Mouse (Mus musculus) neural tube, embryonic 15.5 days (tissue): ENCODE results near the gene Wdr18. TPM values are rescaled to one million over a fixed set of nuclear protein-coding genes. Genes with fewer than 3 reads are reported as not detected.

Experiments used
- ATAC-seq: fragments of 200-750 bp; cut with Nextera tagmentation; 2 replicates; pipeline ENCODE4 v1.8.0; 2017; ENCODE audit warnings: mild to moderate bottlenecking, moderate TSS enrichment, moderate library complexity; ENCODE audit not compliant: low FRiP score
- H3K27ac ChIP-seq: fragments of 300-500 bp; sonication (generic); replicated peaks from 2 replicates; pipeline ENCODE4 v1.5.1; 2015; ENCODE audit warnings: mild to moderate bottlenecking, inconsistent platforms
- H3K27me3 ChIP-seq: fragments of 300-500 bp; sonication (generic); replicated peaks from 2 replicates; pipeline ENCODE4 v1.6.1; 2015; ENCODE audit warnings: inconsistent platforms
- H3K36me3 ChIP-seq: fragments of 300-500 bp; sonication (generic); 2 replicates; pipeline ENCODE4 v1.6.1; 2015; ENCODE audit warnings: inconsistent platforms
- H3K4me1 ChIP-seq: fragments of 300-500 bp; sonication (generic); 2 replicates; pipeline ENCODE4 v1.6.1; 2015; ENCODE audit warnings: inconsistent platforms
- H3K4me2 ChIP-seq: fragments of 300-500 bp; sonication (generic); 2 replicates; pipeline ENCODE4 v1.6.1; 2015; ENCODE audit warnings: inconsistent platforms, mild to moderate bottlenecking, moderate library complexity
- H3K4me3 ChIP-seq: fragments of 300-500 bp; sonication (generic); replicated peaks from 2 replicates; pipeline ENCODE4 v1.5.1; 2015; ENCODE audit warnings: mild to moderate bottlenecking, inconsistent platforms
- H3K9ac ChIP-seq: fragments of 300-500 bp; sonication (generic); replicated peaks from 2 replicates; pipeline ENCODE4 v1.6.1; 2015; ENCODE audit warnings: mild to moderate bottlenecking, inconsistent platforms
- H3K9me3 ChIP-seq: fragments of 300-500 bp; sonication (generic); replicated peaks from 2 replicates; pipeline ENCODE4 v1.6.1; 2016; ENCODE audit warnings: inconsistent platforms
- WGBS: fragments of 180-500 bp; shearing (Covaris S2); methylation state at CpG from one replicate; pipeline ENCODE4 v1.1.7; 2015; ENCODE audit warnings: mixed read lengths; 5-methylcytosine and 5-hydroxymethylcytosine counted together
- polyA plus RNA-seq: library from polyadenylated mRNA; unstranded; fragments of >200 nt; fragmentation: Nextera tagmentation; extraction: Ambion mirVana; gene quantifications from 2 replicates; pipeline ENCODE4 v1.2.1, GENCODE M21; 2015

Gene Wdr18
- polyA plus RNA-seq, 1 experiment from 2014 or later = 94.4 TPM

DNA sequence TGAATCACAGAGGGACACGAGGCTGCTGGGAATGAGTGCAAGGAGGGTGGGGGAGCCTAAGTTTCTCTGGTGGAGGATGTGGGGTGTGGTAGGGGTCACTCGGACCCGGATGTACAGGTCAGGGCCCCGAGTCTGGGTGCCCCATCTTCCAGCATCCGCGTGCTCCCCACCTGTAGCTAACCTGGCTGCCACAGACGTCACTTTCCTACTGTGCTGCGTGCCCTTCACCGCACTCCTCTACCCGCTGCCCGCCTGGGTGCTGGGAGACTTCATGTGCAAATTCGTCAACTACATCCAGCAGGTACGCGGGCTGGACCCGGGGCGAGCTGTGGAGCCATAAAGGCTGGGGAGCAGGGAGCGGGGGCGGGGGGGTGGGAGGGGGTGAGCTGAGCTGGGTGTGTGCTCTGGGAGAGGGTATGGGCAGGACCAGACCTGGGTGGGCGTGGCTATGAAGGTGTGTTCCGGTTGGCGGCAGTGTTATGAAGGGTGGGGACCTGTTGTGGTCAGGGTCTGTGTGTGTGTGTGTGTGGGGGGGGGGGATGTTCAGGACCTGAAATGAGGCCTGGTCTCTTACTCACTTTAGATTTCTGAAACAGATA lies 40.6 kb upstream of the Wdr18 start:
- H3K9ac ChIP-seq = no peak overlapping the region
- no peak for ATAC-seq
- peak overlapping the region; percentile 26; the same call in 1 of the 2 replicates for H3K4me2 ChIP-seq
- no peaks in the 10 kb centered on the region for H3K9me3 ChIP-seq
- H3K27ac ChIP-seq = no peak overlapping the region
- 3% methylated on average over 21 of the region's 21 CpGs for WGBS
- H3K4me1 ChIP-seq = peaks cover 58% of the 10 kb centered on the region
- no peak overlapping the region for H3K4me3 ChIP-seq
- H3K36me3 ChIP-seq = no peaks in the 10 kb centered on the region
- H3K27me3 ChIP-seq = peaks cover 65% of the 10 kb centered on the region

DNA sequence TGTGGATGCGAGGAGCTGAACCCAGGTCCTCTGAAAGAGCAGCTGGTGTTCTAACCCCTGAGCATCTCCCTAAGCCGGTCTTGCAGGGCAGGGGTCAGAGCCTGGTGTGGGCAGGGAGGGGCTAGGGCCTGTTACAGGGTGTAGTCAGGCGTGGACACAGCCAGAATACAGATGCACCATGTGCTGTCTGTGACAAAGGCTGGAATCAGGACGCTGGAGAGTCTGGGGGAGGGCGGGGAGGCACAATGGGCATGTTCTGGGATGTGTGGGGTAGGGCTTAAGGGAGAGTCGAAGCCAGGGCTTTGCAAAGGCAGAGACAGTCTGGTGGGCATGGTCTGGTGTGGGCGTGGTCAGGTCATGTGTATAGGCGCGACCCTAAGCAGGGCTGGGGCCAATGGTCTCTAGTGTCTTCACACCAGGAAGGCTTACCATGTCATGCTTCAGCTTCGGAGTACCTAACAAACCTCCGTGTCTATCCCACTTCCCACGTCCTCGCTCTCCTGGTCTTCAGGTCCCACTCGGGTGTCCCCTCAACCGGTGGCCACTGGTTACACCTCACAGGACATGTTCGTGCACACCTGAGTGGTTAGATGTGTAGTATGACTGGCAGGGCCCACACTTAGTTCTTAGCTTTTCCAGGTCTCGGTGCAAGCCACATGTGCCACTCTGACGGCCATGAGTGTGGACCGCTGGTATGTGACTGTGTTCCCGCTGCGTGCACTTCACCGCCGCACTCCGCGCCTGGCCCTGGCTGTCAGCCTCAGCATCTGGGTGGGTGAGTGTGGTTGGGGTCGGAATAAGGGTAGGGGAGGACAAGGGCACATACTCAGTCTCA lies 39.7 kb upstream of the Wdr18 start:
- WGBS = 20% methylated on average over 26 of the region's 26 CpGs
- ATAC-seq = no peak
- Histone ChIP-seq H3K36me3 (no peaks in the 10 kb centered on the region), H3K9ac (no peak overlapping the region), H3K9me3 (no peaks in the 10 kb centered on the region), H3K27ac (no peak overlapping the region), H3K4me1 (peaks cover 49% of the 10 kb centered on the region), H3K4me2 (peak overlapping the region; percentile 60), H3K4me3 (peak overlapping the region; percentile 34), H3K27me3 (peaks cover 65% of the 10 kb centered on the region)

DNA sequence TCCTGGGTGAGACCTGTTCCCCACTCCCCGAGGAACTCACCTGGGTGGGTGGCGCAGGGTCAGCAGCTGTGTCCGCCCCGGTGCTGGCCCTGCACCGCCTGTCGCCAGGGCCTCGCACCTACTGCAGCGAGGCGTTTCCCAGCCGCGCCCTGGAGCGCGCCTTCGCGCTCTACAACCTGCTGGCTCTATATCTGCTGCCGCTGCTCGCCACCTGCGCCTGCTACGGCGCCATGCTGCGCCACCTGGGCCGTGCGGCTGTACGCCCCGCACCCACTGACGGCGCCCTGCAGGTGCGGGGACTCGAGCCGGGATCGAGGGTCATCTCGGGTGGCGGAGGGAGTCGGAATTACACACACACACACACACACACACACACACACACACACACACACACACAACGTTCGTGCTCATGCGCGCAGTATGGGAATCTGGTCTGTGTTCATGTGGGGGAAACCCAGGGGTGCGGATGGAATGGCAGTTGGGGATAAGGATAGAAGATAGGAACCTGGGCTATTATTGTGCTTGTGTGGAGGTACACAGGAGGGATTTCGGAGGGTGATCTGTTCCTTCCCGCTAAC lies 38.9 kb upstream of the Wdr18 start, which contains the start of gene R3hdm4:
Gene R3hdm4 (minus strand): TSS at position 251 of the 578 bp plus-strand sequence.
- H3K4me3 ChIP-seq = peak within 1 kb of the TSS; percentile 34
- peak within 1 kb of the TSS; percentile 34 for H3K9ac ChIP-seq
- peak within 1 kb of the TSS; percentile 60 for H3K4me2 ChIP-seq
- WGBS = 4% methylated on average over 41 of the region's 41 CpGs
- H3K27ac ChIP-seq = no peak within 1 kb of the TSS
- peaks cover 48% of the 10 kb centered on the region for H3K4me1 ChIP-seq
- H3K36me3 ChIP-seq = no peaks in the 10 kb centered on the region
- H3K9me3 ChIP-seq = no peaks in the 10 kb centered on the region
- ATAC-seq = no peak
- peaks cover 65% of the 10 kb centered on the region for H3K27me3 ChIP-seq

DNA sequence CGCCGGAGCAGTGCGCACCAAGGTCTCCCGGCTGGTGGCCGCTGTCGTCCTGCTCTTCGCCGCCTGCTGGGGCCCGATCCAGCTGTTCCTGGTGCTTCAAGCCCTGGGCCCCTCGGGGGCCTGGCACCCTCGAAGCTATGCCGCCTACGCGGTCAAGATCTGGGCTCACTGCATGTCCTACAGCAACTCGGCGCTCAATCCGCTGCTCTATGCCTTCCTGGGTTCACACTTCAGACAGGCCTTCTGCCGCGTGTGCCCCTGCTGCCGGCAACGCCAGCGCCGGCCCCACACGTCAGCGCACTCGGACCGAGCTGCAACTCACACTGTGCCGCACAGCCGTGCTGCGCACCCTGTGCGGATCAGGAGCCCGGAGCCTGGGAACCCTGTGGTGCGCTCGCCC lies 38.4 kb upstream of the Wdr18 start:
- peak overlapping the region; percentile 60 for H3K4me2 ChIP-seq
- WGBS = under 1% methylated on average over 34 of the region's 34 CpGs
- H3K9ac ChIP-seq = peak overlapping the region; percentile 34
- peaks cover 50% of the 10 kb centered on the region for H3K4me1 ChIP-seq
- H3K27ac ChIP-seq = no peak overlapping the region
- H3K4me3 ChIP-seq = peak overlapping the region; percentile 34
- H3K36me3 ChIP-seq = no peaks in the 10 kb centered on the region
- peaks cover 65% of the 10 kb centered on the region for H3K27me3 ChIP-seq
- H3K9me3 ChIP-seq = no peaks in the 10 kb centered on the region
- ATAC-seq = no peak

DNA sequence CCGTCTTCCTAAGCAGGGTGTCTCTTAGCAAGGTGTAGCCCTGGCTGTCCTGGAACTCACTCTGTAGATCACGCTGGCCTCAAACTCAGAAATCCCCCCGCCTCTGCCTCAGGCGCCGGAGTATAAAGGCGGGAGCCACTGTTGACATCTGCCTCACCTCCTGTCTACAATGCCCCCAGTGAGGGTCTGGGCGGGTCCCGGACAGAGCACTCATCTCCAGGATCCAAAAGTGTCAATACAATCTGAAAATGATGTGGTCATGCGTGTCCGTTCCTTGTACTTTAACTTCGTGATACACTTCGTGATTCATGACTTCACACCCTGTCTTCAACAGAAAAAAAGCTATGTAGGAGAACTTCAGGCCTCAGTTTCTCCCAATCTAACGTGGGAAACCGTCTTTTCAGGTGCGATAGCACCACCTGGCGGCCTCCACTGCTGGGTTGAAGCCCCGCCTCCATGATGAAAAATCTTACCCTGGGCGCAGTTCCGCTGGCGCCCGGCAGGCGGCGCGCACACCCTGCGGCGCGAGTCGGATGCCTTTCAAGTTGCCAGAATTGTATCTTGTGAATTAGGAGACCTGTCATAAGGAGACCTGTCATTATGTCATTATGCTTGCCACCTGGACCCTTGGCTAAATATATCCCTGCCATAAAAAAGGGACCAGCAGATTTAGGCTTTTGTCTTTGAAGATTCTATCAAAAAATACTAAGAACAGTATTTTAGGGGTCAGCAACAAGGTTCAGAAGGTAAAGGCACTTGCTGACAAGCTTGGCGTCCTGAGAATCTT lies 34.8 kb upstream of the Wdr18 start:
- Histone ChIP-seq H3K9me3 (no peaks in the 10 kb centered on the region), H3K9ac (no peak overlapping the region), H3K4me1 (peaks cover 53% of the 10 kb centered on the region), H3K27ac (peak overlapping the region; percentile 94; the same call in 1 of the 2 replicates), H3K4me3 (peak overlapping the region; percentile 8; the same call in 1 of the 2 replicates), H3K36me3 (no peaks in the 10 kb centered on the region), H3K27me3 (peaks cover 38% of the 10 kb centered on the region), H3K4me2 (peak overlapping the region; percentile 88)
- WGBS = 11% methylated on average over 29 of the region's 29 CpGs
- no peak for ATAC-seq

DNA sequence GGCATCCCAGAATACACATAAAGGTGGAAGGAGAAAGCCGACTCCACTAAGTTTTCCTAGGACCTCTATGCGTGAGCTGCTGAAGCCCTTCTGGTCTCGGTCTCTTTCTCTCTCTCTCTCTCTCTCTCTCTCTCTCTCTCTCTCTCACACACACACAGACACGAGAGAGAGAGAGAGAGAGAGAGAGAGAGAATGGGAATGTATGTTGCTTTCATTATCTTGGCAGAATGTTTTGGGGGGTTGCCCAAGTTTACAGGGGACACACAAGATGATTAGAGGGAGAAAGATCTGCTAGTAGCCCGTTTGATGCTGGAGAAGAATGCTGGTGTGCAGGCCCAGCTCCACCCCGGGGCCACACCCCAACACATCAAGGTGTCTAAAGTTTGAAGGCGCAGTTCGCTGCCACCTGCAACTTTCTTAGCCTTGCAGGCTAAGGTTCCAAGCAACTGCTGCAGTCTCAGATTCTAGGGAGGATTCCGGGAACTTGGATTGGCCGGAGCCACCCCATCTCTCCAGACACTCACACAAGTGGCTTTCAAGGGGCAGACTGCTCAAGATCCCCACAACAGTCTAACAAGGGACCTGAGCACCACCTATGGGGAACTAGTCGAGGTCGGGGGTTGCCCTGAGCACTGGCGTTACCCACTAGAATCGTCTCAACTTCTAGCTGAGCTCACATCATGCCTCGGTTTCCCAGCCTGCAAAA lies 34.0 kb upstream of the Wdr18 start:
- no peak for ATAC-seq
- WGBS = 13% methylated on average over 15 of the region's 15 CpGs

DNA sequence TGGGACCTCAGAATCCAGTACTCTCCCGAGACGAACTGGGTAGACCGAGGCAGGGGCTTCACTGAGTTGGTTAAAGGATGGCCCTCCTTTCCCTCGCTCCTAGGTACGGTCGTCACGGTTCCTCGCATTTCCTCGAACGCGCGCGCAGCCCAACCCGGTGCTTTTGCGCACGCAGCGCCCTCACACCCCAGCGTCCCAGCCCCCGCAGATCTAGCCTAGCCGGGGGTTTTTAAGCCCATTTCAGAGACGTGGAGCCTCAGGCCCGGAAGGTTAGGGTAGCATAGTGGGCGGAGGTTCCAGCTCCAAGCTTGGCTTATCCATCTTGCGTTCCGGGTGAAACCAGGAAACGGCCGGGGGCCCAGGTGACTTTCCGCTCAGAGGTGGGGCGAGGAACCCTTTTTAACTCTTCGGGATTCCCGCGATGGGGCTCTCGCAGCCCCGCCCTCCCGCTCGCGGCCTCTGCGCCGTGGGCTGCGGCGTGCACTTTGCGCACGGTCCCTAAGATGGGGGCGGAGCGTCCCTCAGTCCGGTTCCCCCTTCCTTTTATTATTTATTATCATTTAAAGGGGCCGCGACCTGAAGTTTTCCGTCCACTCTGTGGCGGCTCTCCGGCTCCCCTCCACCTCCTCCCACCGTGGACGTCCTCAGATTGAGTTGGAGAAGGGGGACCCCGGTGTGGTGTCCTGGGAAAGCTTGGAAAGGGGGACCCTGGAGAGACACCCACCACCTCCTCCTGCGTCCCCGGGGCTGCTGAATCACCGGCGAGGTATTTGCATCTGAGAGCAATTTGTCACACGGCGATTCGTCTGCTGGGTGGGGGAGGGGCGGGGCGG lies 33.2 kb upstream of the Wdr18 start, which contains the start of gene Arid3a:
Gene Arid3a (plus strand): TSS at position 553 of the 833 bp plus-strand sequence.
- ATAC-seq = peak; percentile 72
- WGBS = under 1% methylated on average over 63 of the region's 63 CpGs
- H3K27me3 ChIP-seq = peaks cover 22% of the 10 kb centered on the region

More for the DNA sequence above, 34.0 kb upstream of the Wdr18 start:
- H3K9ac ChIP-seq = peak overlapping the region; percentile 94
- no peaks in the 10 kb centered on the region for H3K9me3 ChIP-seq
- H3K4me1 ChIP-seq = peaks cover 53% of the 10 kb centered on the region
- H3K27me3 ChIP-seq = peaks cover 30% of the 10 kb centered on the region
- peak overlapping the region; percentile 88 for H3K4me2 ChIP-seq
- peak overlapping the region; percentile 97 for H3K4me3 ChIP-seq
- H3K36me3 ChIP-seq = no peaks in the 10 kb centered on the region
- peak overlapping the region; percentile 94 for H3K27ac ChIP-seq

DNA sequence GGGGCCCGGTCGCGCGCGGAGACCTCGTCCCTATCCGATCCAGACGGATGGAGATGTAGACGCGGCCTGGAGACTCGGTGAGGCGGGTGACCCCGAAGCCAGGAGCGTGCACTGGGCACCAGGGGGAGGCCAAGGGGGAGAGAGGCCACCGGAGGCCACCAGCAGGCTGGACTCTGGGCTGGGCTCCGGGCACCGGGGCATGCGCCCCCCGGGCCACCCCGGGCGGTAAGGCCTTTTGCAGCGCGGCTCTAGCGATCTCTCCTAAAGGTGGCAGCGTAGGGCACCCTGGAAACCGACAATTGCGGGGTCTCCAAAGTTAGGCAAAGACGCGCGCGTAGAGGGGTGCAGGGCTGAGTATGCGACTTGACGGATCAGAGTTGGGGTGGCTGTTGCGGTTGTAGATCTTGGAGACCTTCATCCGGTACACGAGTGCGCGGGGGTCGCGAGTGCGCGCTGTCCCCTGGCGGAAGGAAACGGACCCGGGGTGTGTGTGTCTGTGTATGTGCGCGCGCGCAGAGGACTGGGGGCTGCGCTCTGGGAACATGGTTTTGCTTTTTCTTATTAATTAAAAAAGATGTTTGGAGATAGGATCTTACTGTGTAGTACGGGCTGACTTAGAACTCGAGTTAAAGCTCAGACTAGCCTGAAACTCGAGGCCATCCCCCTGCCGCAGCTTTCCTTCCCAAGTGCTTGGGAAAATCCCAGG lies 32.5 kb upstream of the Wdr18 start:
- peak overlapping the region; percentile 94 for H3K9ac ChIP-seq
- H3K4me2 ChIP-seq = peak overlapping the region; percentile 88
- no peaks in the 10 kb centered on the region for H3K9me3 ChIP-seq
- peak; percentile 40 for ATAC-seq
- H3K4me3 ChIP-seq = peak overlapping the region; percentile 97
- H3K27ac ChIP-seq = peak overlapping the region; percentile 94
- peaks cover 15% of the 10 kb centered on the region for H3K27me3 ChIP-seq
- peaks cover 9% of the 10 kb centered on the region for H3K36me3 ChIP-seq
- WGBS = under 1% methylated on average over 54 of the region's 54 CpGs
- peaks cover 52% of the 10 kb centered on the region for H3K4me1 ChIP-seq

More for the DNA sequence above, 33.2 kb upstream of the Wdr18 start, which contains the start of gene Arid3a:
- H3K27ac ChIP-seq = peak within 1 kb of the TSS; percentile 94
- H3K9ac ChIP-seq = peak within 1 kb of the TSS; percentile 94
- H3K4me3 ChIP-seq = peak within 1 kb of the TSS; percentile 97
- H3K4me1 ChIP-seq = peaks cover 48% of the 10 kb centered on the region
- H3K9me3 ChIP-seq = no peaks in the 10 kb centered on the region
- H3K36me3 ChIP-seq = peaks cover under 1% of the 10 kb centered on the region
- peak within 1 kb of the TSS; percentile 88 for H3K4me2 ChIP-seq

DNA sequence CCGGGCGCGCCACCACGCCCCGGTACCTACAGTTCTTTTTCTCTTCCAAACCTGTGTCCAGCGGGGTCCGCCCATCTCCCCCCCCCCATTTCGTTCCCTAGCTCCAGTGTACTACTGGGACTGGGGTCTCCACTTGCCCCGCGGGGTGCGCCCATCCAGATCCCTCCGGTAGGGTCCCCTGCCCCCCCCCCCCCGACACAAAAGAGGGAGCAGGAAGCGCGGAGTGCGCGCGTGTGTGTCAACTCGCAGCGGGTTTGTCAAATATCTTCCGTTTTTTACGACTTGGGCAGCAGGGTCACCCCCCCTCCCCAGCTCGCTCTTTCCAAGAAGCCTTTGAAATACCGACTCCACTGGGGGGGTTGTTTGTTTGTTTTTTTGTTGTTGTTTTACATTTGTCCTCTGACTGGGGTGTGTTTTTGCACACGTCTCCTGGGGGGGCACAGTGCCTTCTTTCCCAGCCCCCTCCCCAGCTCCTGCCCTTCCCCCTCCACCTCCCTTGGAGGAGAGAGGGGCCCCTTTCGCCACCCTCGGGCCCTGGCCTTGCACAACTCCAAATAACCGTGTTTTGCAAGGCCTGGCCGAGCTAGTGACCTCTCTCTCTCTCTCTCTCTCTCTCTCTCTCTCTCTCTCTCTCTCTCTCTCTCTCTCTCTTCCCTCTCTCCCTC lies 31.8 kb upstream of the Wdr18 start:
- Histone ChIP-seq H3K27ac (peak overlapping the region; percentile 94), H3K27me3 (peaks cover 8% of the 10 kb centered on the region), H3K4me3 (peak overlapping the region; percentile 97), H3K4me2 (peak overlapping the region; percentile 88), H3K36me3 (peaks cover 9% of the 10 kb centered on the region), H3K9ac (peak overlapping the region; percentile 94), H3K9me3 (no peaks in the 10 kb centered on the region), H3K4me1 (peaks cover 59% of the 10 kb centered on the region)
- under 1% methylated on average over 28 of the region's 29 CpGs for WGBS
- no peak for ATAC-seq
